In genomic region chr12:84020528-84020927, GRCm38 (mm10) we compare ENCODE assay signal across 14 mouse cellular contexts. TPM values are rescaled to one million over a fixed set of nuclear protein-coding genes. Genes with fewer than 3 reads are reported as not detected.
DNase-seq lines count a peak whose midpoint lies in the region; ATAC-seq and TF ChIP-seq lines count a peak whose summit lies in the region.
"Not testable (repeated sequence)": the region's sequence is repeated elsewhere in the genome, so short reads cannot be mapped to it uniquely, and the experiment has no call there.
"Had no signal": no experiment of that assay in that cellular context is flagged by ENCODE, and none has a peak within 500 bp of the region (broad histone marks: within the 10 kb centered on the region; RNA-seq: fewer than 3 reads in every experiment).

No protein-coding gene starts in this region.

- H3K4me3 ChIP-seq in heart, embryonic 13.5 days; intestine, embryonic 16.5 days (ENCODE audit: low read length); midbrain, postnatal 0 days (ENCODE audit: low read depth, low read length): not testable (repeated sequence)

- peak overlapping the region; percentile 16 for H3K4me2 ChIP-seq in heart, embryonic 13.5 days
- H3K4me2 ChIP-seq in intestine, embryonic 16.5 days (ENCODE audit: low read depth, low read length); midbrain, postnatal 0 days (ENCODE audit: low read depth, low read length, poor library complexity, severe bottlenecking): not testable (repeated sequence)

- not testable (repeated sequence) for H3K9ac ChIP-seq in heart, embryonic 13.5 days; intestine, embryonic 16.5 days (ENCODE audit: low read depth, low read length); midbrain, postnatal 0 days (replicated peaks; ENCODE audit: low read length, poor library complexity, severe bottlenecking)

- H3K9me3 ChIP-seq in heart, embryonic 13.5 days; intestine, embryonic 16.5 days (ENCODE audit: control insufficient read depth, low read length); midbrain, postnatal 0 days (ENCODE audit: low read length): not testable (repeated sequence)

- H3K27me3 ChIP-seq in heart, embryonic 13.5 days (replicated peaks); intestine, embryonic 16.5 days (replicated peaks; ENCODE audit: control insufficient read depth, insufficient read depth, low read length); midbrain, postnatal 0 days (ENCODE audit: insufficient read depth, low read length): not testable (repeated sequence)

- DNase-seq in adipocyte (ENCODE audit: low spot score): peak; percentile 81
- peak; percentile 91 for DNase-seq in gastrocnemius, adult 18-20 months (ENCODE audit: low spot score)
- peak; percentile 61 to 79 for DNase-seq in kidney, postnatal 4 days
- peak; percentile 87 to 92 for DNase-seq in lung, adult 18-20 months
- DNase-seq in midbrain, postnatal 0 days (ENCODE audit: low spot score): peak; percentile 64
- DNase-seq in testis, postnatal 10 days (ENCODE audit: low spot score): peak; percentile 54

- 14% methylated on average over 7 of the region's 7 CpGs for WGBS in heart, embryonic 13.5 days
- WGBS in intestine, embryonic 16.5 days: 27% methylated on average over 7 of the region's 7 CpGs
- WGBS in midbrain, postnatal 0 days: 39% methylated on average over 7 of the region's 7 CpGs

- H3K4me1 ChIP-seq in heart, embryonic 13.5 days: peaks cover 16% of the 10 kb centered on the region
- H3K4me1 ChIP-seq in intestine, embryonic 16.5 days (ENCODE audit: control insufficient read depth, insufficient read depth, low read length); midbrain, postnatal 0 days (ENCODE audit: insufficient read depth, low read length): not testable (repeated sequence)

- H3K36me3 ChIP-seq in heart, embryonic 13.5 days; intestine, embryonic 16.5 days (ENCODE audit: control insufficient read depth, insufficient read depth, low read length); midbrain, postnatal 0 days (ENCODE audit: insufficient read depth, low read length): not testable (repeated sequence)

- ATAC-seq in heart, embryonic 13.5 days (ENCODE audit: extremely low read depth, insufficient number of reproducible peaks, low FRiP score, low TSS enrichment): peak; percentile 51; the same call in 1 of the 2 replicates
- ATAC-seq in intestine, embryonic 16.5 days: peak; percentile 88
- ATAC-seq in midbrain, postnatal 0 days (ENCODE audit: low FRiP score): 0 out of 2 replicates have a peak, but pooled peaks have one; percentile 27

- 0 out of 2 replicates have a peak overlapping the region, but pooled peaks have one; percentile 43 for H3K27ac ChIP-seq in heart, embryonic 13.5 days (replicated peaks)
- peak overlapping the region; percentile 61; the same call in 1 of the 2 replicates for H3K27ac ChIP-seq in intestine, embryonic 16.5 days (ENCODE audit: low read length)
- H3K27ac ChIP-seq in midbrain, postnatal 0 days (ENCODE audit: low read depth, low read length): not testable (repeated sequence)

- not testable (repeated sequence) for TF ChIP-seq CTCF in midbrain, postnatal 0 days (IDR thresholded peaks at IDR 0.05)

RNA-seq across cellular contexts. Expression of gene Acot1, which starts 11.2 kb away (rescaled TPM):
- total RNA-seq in gastrocnemius, adult 18-20 months (2021): 1 to 10 TPM; 3.1 to 3.3 TPM
- 20.8 and 22.4 TPM in 2 replicates for polyA plus RNA-seq in heart, embryonic 13.5 days (2015; fragmentation: Nextera tagmentation; extraction: Ambion mirVana)
- 159 and 188 TPM in 2 replicates for polyA plus RNA-seq in intestine, embryonic 16.5 days (2015; fragmentation: Nextera tagmentation; extraction: Ambion mirVana)
- 117 and 120 TPM in 2 replicates for total RNA-seq in midbrain, postnatal 0 days (2014; rRNA removed)
- polyA plus RNA-seq in midbrain, postnatal 0 days (2015; fragmentation: Nextera tagmentation; extraction: Ambion mirVana): 114 and 120 TPM in 2 replicates
- polyA plus RNA-seq: CD4-positive, CD25-positive, alpha-beta regulatory T cell, adult 4 months had no signal

RNA-seq across cellular contexts. Expression of gene Acot4, which starts 17.7 kb away (rescaled TPM):
- total RNA-seq in gastrocnemius, adult 18-20 months (2021): under 1 TPM; 0.07 to 0.14 TPM
- polyA plus RNA-seq in heart, embryonic 13.5 days (2015; fragmentation: Nextera tagmentation; extraction: Ambion mirVana): 0.19 and 0.66 TPM in 2 replicates
- 12.9 and 20.6 TPM in 2 replicates for polyA plus RNA-seq in intestine, embryonic 16.5 days (2015; fragmentation: Nextera tagmentation; extraction: Ambion mirVana)
- total RNA-seq in midbrain, postnatal 0 days (2014; rRNA removed): 0.33 and 1.7 TPM in 2 replicates
- polyA plus RNA-seq in midbrain, postnatal 0 days (2015; fragmentation: Nextera tagmentation; extraction: Ambion mirVana): 0.84 and 1.3 TPM in 2 replicates
- polyA plus RNA-seq: myocyte had no signal

RNA-seq across cellular contexts. Expression of gene Gm49366, which starts 18.2 kb away (rescaled TPM):
- total RNA-seq in gastrocnemius, adult 18-20 months (2021): not detected
- not detected in 2 replicates for polyA plus RNA-seq in heart, embryonic 13.5 days (2015; fragmentation: Nextera tagmentation; extraction: Ambion mirVana)
- not detected in 2 replicates for polyA plus RNA-seq in intestine, embryonic 16.5 days (2015; fragmentation: Nextera tagmentation; extraction: Ambion mirVana)
- not detected in 2 replicates for total RNA-seq in midbrain, postnatal 0 days (2014; rRNA removed)
- not detected in 2 replicates for polyA plus RNA-seq in midbrain, postnatal 0 days (2015; fragmentation: Nextera tagmentation; extraction: Ambion mirVana)
- polyA plus RNA-seq: CD4-positive, CD25-positive, alpha-beta regulatory T cell, adult 4 months; forebrain, embryonic 10.5 days; heart, embryonic 10.5 days; limb, embryonic 12.5 days; myocyte; testis, adult 2 months had no signal

RNA-seq across cellular contexts. Expression of gene Acot3, which starts 31.4 kb away (rescaled TPM):
- total RNA-seq in gastrocnemius, adult 18-20 months (2021): not detected
- polyA plus RNA-seq in heart, embryonic 13.5 days (2015; fragmentation: Nextera tagmentation; extraction: Ambion mirVana): 0.20 and 0.52 TPM in 2 replicates
- 7.0 and 11.7 TPM in 2 replicates for polyA plus RNA-seq in intestine, embryonic 16.5 days (2015; fragmentation: Nextera tagmentation; extraction: Ambion mirVana)
- 0.77 and 3.4 TPM in 2 replicates for total RNA-seq in midbrain, postnatal 0 days (2014; rRNA removed)
- polyA plus RNA-seq in midbrain, postnatal 0 days (2015; fragmentation: Nextera tagmentation; extraction: Ambion mirVana): 0.99 and 2.0 TPM in 2 replicates
- polyA plus RNA-seq: CD4-positive, CD25-positive, alpha-beta regulatory T cell, adult 4 months; myocyte; testis, adult 2 months had no signal

RNA-seq across cellular contexts. Expression of gene Acot2, which starts 32.9 kb away (rescaled TPM):
- 10 to 100 TPM; 17.0 to 23.3 TPM for total RNA-seq in gastrocnemius, adult 18-20 months (2021)
- 55.7 and 61.2 TPM in 2 replicates for polyA plus RNA-seq in heart, embryonic 13.5 days (2015; fragmentation: Nextera tagmentation; extraction: Ambion mirVana)
- 35.3 and 39.5 TPM in 2 replicates for polyA plus RNA-seq in intestine, embryonic 16.5 days (2015; fragmentation: Nextera tagmentation; extraction: Ambion mirVana)
- 16.7 and 20.7 TPM in 2 replicates for total RNA-seq in midbrain, postnatal 0 days (2014; rRNA removed)
- polyA plus RNA-seq in midbrain, postnatal 0 days (2015; fragmentation: Nextera tagmentation; extraction: Ambion mirVana): 22.1 and 26.0 TPM in 2 replicates

Comparison
In these comparisons a context has a peak if more than half of its experiments do, and no peak if none do; other contexts are left out.
1. ATAC-seq: peak in every context shown above with its lines; median percentile 88 in intestine, embryonic 16.5 days; 51 in heart, embryonic 13.5 days; 27 in midbrain, postnatal 0 days.